Mouse (Mus musculus): ENCODE results near the gene Prkaa2.

DNA sequence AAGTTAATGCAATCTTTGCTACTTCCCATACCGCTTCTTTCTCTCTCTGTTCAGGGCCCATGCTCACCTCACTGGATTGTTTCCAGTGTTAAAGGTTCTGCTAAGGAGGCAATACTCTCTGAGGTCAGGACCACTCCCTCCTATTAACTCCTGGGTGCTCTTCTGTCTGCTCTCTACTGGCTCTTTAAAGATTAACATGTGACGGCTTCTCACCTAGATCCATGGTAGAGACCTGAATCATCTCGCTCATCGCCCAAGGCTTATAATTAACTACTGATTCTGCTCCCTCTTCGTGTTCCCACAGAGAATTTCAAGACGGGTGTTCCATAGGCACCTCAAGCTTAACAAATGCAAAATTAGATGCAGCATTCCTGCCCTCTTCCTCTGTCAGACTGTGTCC, 33.5 kb downstream of the Prkaa2 start:
- no peak for TF ChIP-seq CTCF (IDR thresholded peaks at IDR 0.05; ENCODE audit: insufficient read depth, low read length)
- TF ChIP-seq POLR2A (IDR thresholded peaks at IDR 0.05; ENCODE audit: borderline replicate concordance, extremely low read depth, low read depth, low read length) = no peak
